Mouse (Mus musculus) lung, embryonic 16.5 days (tissue): Measurements from ENCODE around the gene Spef1. TPM values are rescaled to one million over a fixed set of nuclear protein-coding genes. Genes with fewer than 3 reads are reported as not detected.
"Not testable (repeated sequence)": the region's sequence is repeated elsewhere in the genome, so short reads cannot be mapped to it uniquely, and the experiment has no call there.

Experiments used
- ATAC-seq: fragments of 200-750 bp; cut with Nextera tagmentation; 2 replicates; pipeline ENCODE4 v1.8.0; 2017; ENCODE audit warnings: low read depth, mild to moderate bottlenecking, moderate library complexity
- H3K27ac ChIP-seq: fragments of 300-500 bp; sonication (generic); 2 replicates; pipeline ENCODE4 v1.5.1; 2014; ENCODE audit warnings: mild to moderate bottlenecking, control low read depth, low read length
- H3K27me3 ChIP-seq: fragments of 300-500 bp; sonication (generic); 2 replicates; pipeline ENCODE4 v1.6.1; 2014; ENCODE audit warnings: low read depth, low read length, mixed read lengths; ENCODE audit not compliant: control insufficient read depth, insufficient read depth
- H3K36me3 ChIP-seq: fragments of 300-500 bp; sonication (generic); 2 replicates; pipeline ENCODE4 v1.6.1; 2014; ENCODE audit warnings: low read length; ENCODE audit not compliant: control insufficient read depth, insufficient read depth
- H3K4me1 ChIP-seq: fragments of 300-500 bp; sonication (generic); replicated peaks from 2 replicates; pipeline ENCODE4 v1.6.1; 2014; ENCODE audit warnings: low read length, mixed read lengths; ENCODE audit not compliant: control insufficient read depth, insufficient read depth
- H3K4me2 ChIP-seq: fragments of 300-500 bp; sonication (generic); 2 replicates; pipeline ENCODE4 v1.6.1; 2014; ENCODE audit warnings: low read depth, low read length, control low read depth
- H3K4me3 ChIP-seq: fragments of 300-500 bp; sonication (generic); 2 replicates; pipeline ENCODE4 v1.5.1; 2014; ENCODE audit warnings: mild to moderate bottlenecking, low read length, control low read depth
- H3K9ac ChIP-seq: fragments of 300-500 bp; sonication (generic); 2 replicates; pipeline ENCODE4 v1.6.1; 2014; ENCODE audit warnings: low read length, control low read depth
- H3K9me3 ChIP-seq: fragments of 300-500 bp; sonication (generic); 2 replicates; pipeline ENCODE4 v1.6.1; 2016; ENCODE audit warnings: low read length; ENCODE audit not compliant: control insufficient read depth
- WGBS: fragments of 180-500 bp; shearing (Covaris S2); extraction: QIAGEN DNeasy Blood & Tissue Kit; methylation state at CpG from one replicate; pipeline ENCODE4 v1.1.7; 2014; 5-methylcytosine and 5-hydroxymethylcytosine counted together
- polyA plus RNA-seq: library from polyadenylated mRNA; unstranded; fragments of >200 nt; fragmentation: Nextera tagmentation; extraction: Ambion mirVana; gene quantifications from 2 replicates; pipeline ENCODE4 v1.2.1, GENCODE M21; 2015

Spef1 gene
- 6.5 and 8.8 TPM in 2 replicates for polyA plus RNA-seq

GRCm38 (mm10) chr2:131186771-131187601, at the start of gene Spef1, which contains the start of gene Cdc25b:
Gene Spef1 (minus strand): TSS chr2:131187282.
Gene Cdc25b (plus strand): TSS chr2:131186949.
- H3K4me2 ChIP-seq: peak within 1 kb of the TSS; percentile 73
- H3K9ac ChIP-seq: peak within 1 kb of the TSS; percentile 87
- WGBS: under 1% methylated on average over 42 of the region's 43 CpGs
- no peaks in the 10 kb centered on the region for H3K9me3 ChIP-seq
- H3K4me3 ChIP-seq: peak within 1 kb of the TSS; percentile 78
- H3K27ac ChIP-seq: peak within 1 kb of the TSS; percentile 77
- H3K36me3 ChIP-seq: peaks cover 7% of the 10 kb centered on the region
- H3K4me1 ChIP-seq: peaks cover 24% of the 10 kb centered on the region
- peak; percentile 94 for ATAC-seq
- no peaks in the 10 kb centered on the region; the same call in 1 of the 2 replicates for H3K27me3 ChIP-seq

- Histone ChIP-seq H3K36me3 (0 out of 2 replicates have a peak, but pooled peaks cover 1% of the 10 kb centered on the region), H3K27ac (no peak overlapping the region), H3K27me3 (no peaks in the 10 kb centered on the region), H3K9me3 (no peaks in the 10 kb centered on the region), H3K9ac (peak overlapping the region; percentile 76; the same call in 1 of the 2 replicates), H3K4me2 (peak overlapping the region; percentile 72), H3K4me1 (peaks cover 10% of the 10 kb centered on the region), H3K4me3 (peak overlapping the region; percentile 64)
- whole genome bisulfite sequencing: 60% methylated on average over 7 of the region's 7 CpGs
- no peak for ATAC-seq
Observed at GRCm38 (mm10) chr2:131234970-131235635, 48.0 kb upstream of the Spef1 start.

- peak; percentile 37 for ATAC-seq
- H3K27me3 ChIP-seq: no peaks in the 10 kb centered on the region
- no peaks in the 10 kb centered on the region for H3K36me3 ChIP-seq
- no peaks in the 10 kb centered on the region for H3K9me3 ChIP-seq
- peaks cover 10% of the 10 kb centered on the region for H3K4me1 ChIP-seq
- peak overlapping the region; percentile 76 for H3K9ac ChIP-seq
- peak overlapping the region; percentile 72 for H3K4me2 ChIP-seq
- WGBS: 6% methylated on average over 28 of the region's 28 CpGs
- H3K27ac ChIP-seq: peak overlapping the region; percentile 53; the same call in 1 of the 2 replicates
- peak overlapping the region; percentile 64 for H3K4me3 ChIP-seq
Observed at GRCm38 (mm10) chr2:131234127-131234650, 47.1 kb upstream of the Spef1 start.

- H3K4me1 ChIP-seq: peaks cover 10% of the 10 kb centered on the region
- H3K9ac ChIP-seq: peak within 1 kb of the TSS; percentile 76
- peak; percentile 100 for ATAC-seq
- 11% methylated on average over 29 of the region's 29 CpGs for WGBS
- H3K36me3 ChIP-seq: no peaks in the 10 kb centered on the region
- no peaks in the 10 kb centered on the region for H3K27me3 ChIP-seq
- peak within 1 kb of the TSS; percentile 64 for H3K4me3 ChIP-seq
- H3K4me2 ChIP-seq: peak within 1 kb of the TSS; percentile 72
- no peaks in the 10 kb centered on the region for H3K9me3 ChIP-seq
- H3K27ac ChIP-seq: peak within 1 kb of the TSS; percentile 53; the same call in 1 of the 2 replicates
Observed at GRCm38 (mm10) chr2:131233307-131234126, 46.4 kb upstream of the Spef1 start, which contains the start of gene Mavs. Gene Mavs (plus strand): TSS chr2:131234063.

- no peak overlapping the region; the same call in 1 of the 2 replicates for H3K9ac ChIP-seq
- H3K9me3 ChIP-seq: no peaks in the 10 kb centered on the region
- H3K4me1 ChIP-seq: peaks cover 10% of the 10 kb centered on the region
- H3K27ac ChIP-seq: no peak overlapping the region
- 87% methylated on average over 2 of the region's 2 CpGs for WGBS
- no peaks in the 10 kb centered on the region for H3K36me3 ChIP-seq
- ATAC-seq: no peak
- H3K4me2 ChIP-seq: no peak overlapping the region
- H3K27me3 ChIP-seq: no peaks in the 10 kb centered on the region
- H3K4me3 ChIP-seq: no peak overlapping the region
Observed at GRCm38 (mm10) chr2:131232558-131232957, 45.5 kb upstream of the Spef1 start.

GRCm38 (mm10) chr2:131227243-131227642, 40.2 kb upstream of the Spef1 start:
- Histone ChIP-seq H3K27me3 (no peaks in the 10 kb centered on the region), H3K4me2 (no peak overlapping the region), H3K27ac (no peak overlapping the region), H3K36me3 (no peaks in the 10 kb centered on the region), H3K9me3 (no peaks in the 10 kb centered on the region), H3K9ac (no peak overlapping the region), H3K4me1 (no peaks in the 10 kb centered on the region), H3K4me3 (no peak overlapping the region)
- ATAC-seq: no peak
- WGBS: 82% methylated on average over 3 of the region's 3 CpGs

- WGBS: 44% methylated on average over 2 of the region's 2 CpGs
- H3K9me3 ChIP-seq, H3K4me2 ChIP-seq, H3K4me1 ChIP-seq, H3K27ac ChIP-seq, H3K9ac ChIP-seq, ATAC-seq, H3K36me3 ChIP-seq, H3K27me3 ChIP-seq, H3K4me3 ChIP-seq: not testable (repeated sequence)
Observed at GRCm38 (mm10) chr2:131226669-131227068, 39.6 kb upstream of the Spef1 start.

GRCm38 (mm10) chr2:131225178-131225577, 38.1 kb upstream of the Spef1 start:
- ATAC-seq: no peak
- H3K27ac ChIP-seq: no peak overlapping the region
- no peaks in the 10 kb centered on the region for H3K36me3 ChIP-seq
- no peak overlapping the region for H3K4me2 ChIP-seq
- no peaks in the 10 kb centered on the region for H3K27me3 ChIP-seq
- no peak overlapping the region for H3K4me3 ChIP-seq
- H3K9me3 ChIP-seq: no peaks in the 10 kb centered on the region
- no peaks in the 10 kb centered on the region for H3K4me1 ChIP-seq
- 90% methylated on average over 6 of the region's 6 CpGs for WGBS
- H3K9ac ChIP-seq: no peak overlapping the region
